Mouse (Mus musculus) embryonic fibroblast, embryonic 13.5 days (primary cell): Measurements from ENCODE around the gene Topaz1.

Source experiments
- CTCF ChIP-seq: IDR thresholded peaks from 2 replicates; pipeline ENCODE4 v1.5.1; 2011; ENCODE audit warnings: mild to moderate bottlenecking, control low read depth, low read length, moderate library complexity, borderline replicate concordance; ENCODE audit not compliant: insufficient read depth
- POLR2A ChIP-seq: IDR thresholded peaks from 2 replicates; pipeline ENCODE4 v1.6.1; 2011; ENCODE audit warnings: low read depth, mild to moderate bottlenecking, control low read depth, low read length, moderate library complexity

DNA sequence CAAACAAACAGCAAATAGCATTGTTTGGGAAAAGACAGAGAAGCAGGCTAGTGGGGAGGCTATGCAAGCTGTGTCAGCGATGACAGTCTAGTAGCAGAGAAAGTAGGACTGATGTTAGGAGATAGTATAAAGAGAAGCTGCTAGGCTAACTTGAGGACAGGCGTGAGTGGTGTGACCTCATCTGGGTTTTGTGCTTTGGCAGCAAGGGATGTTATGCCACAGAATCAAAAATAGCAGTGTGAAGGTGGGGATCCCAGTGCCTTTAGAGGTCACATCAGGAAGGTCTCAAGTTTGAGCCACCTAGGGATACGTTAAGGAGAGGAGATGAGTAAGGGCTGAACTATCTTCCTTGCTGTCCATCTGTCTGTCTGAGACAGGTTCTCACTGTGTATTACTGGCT, 63.1 kb downstream of the Topaz1 start:
- TF ChIP-seq POLR2A (no peak), CTCF (no peak)
